Mouse (Mus musculus): ENCODE measurements around the gene 2310007B03Rik. TPM values are rescaled to one million over a fixed set of nuclear protein-coding genes. Genes with fewer than 3 reads are reported as not detected.

Gene 2310007B03Rik
- polyA plus RNA-seq, 1 experiment from 2014 or later = 17.7 TPM

GRCm38 (mm10) chr1:93165447-93165846 lies 4.7 kb upstream of the 2310007B03Rik start:
- Histone ChIP-seq H3K27me3 (ENCODE audit: control insufficient read depth, insufficient read depth, low read length) (no peaks in the 10 kb centered on the region), H3K4me1 (ENCODE audit: control insufficient read depth, insufficient read depth, low read length) (no peaks in the 10 kb centered on the region), H3K4me3 (replicated peaks; ENCODE audit: low read length) (no peak overlapping the region), H3K27ac (ENCODE audit: low read length) (no peak overlapping the region), H3K4me2 (ENCODE audit: low read depth, low read length) (no peak overlapping the region), H3K9me3 (replicated peaks; ENCODE audit: control insufficient read depth, low read length) (no peaks in the 10 kb centered on the region), H3K9ac (ENCODE audit: low read length) (no peak overlapping the region), H3K36me3 (ENCODE audit: control insufficient read depth, insufficient read depth, low read length) (no peaks in the 10 kb centered on the region)
- no peak for ATAC-seq (ENCODE audit: insufficient read depth, low FRiP score)
- 75% methylated on average over 9 of the region's 9 CpGs for WGBS

GRCm38 (mm10) chr1:93162588-93162987 lies 1.8 kb upstream of the 2310007B03Rik start:
- 79% methylated on average over 7 of the region's 7 CpGs for WGBS
- ATAC-seq (ENCODE audit: insufficient read depth, low FRiP score) = no peak
- Histone ChIP-seq H3K27me3 (ENCODE audit: control insufficient read depth, insufficient read depth, low read length) (no peaks in the 10 kb centered on the region), H3K36me3 (ENCODE audit: control insufficient read depth, insufficient read depth, low read length) (no peaks in the 10 kb centered on the region), H3K4me3 (replicated peaks; ENCODE audit: low read length) (no peak overlapping the region), H3K4me1 (ENCODE audit: control insufficient read depth, insufficient read depth, low read length) (no peaks in the 10 kb centered on the region; the same call in 1 of the 2 replicates), H3K4me2 (ENCODE audit: low read depth, low read length) (no peak overlapping the region), H3K27ac (ENCODE audit: low read length) (no peak overlapping the region), H3K9ac (ENCODE audit: low read length) (no peak overlapping the region), H3K9me3 (replicated peaks; ENCODE audit: control insufficient read depth, low read length) (no peaks in the 10 kb centered on the region)

- no peak for ATAC-seq (ENCODE audit: insufficient read depth, low FRiP score)
- no peaks in the 10 kb centered on the region for H3K27me3 ChIP-seq (ENCODE audit: control insufficient read depth, insufficient read depth, low read length)
- no peaks in the 10 kb centered on the region; the same call in 1 of the 2 replicates for H3K4me1 ChIP-seq (ENCODE audit: control insufficient read depth, insufficient read depth, low read length)
- no peak overlapping the region for H3K4me2 ChIP-seq (ENCODE audit: low read depth, low read length)
- 75% methylated on average over 10 of the region's 10 CpGs for WGBS
- H3K36me3 ChIP-seq (ENCODE audit: control insufficient read depth, insufficient read depth, low read length) = no peaks in the 10 kb centered on the region
- no peak overlapping the region for H3K4me3 ChIP-seq (replicated peaks; ENCODE audit: low read length)
- no peak overlapping the region for H3K9ac ChIP-seq (ENCODE audit: low read length)
- H3K27ac ChIP-seq (ENCODE audit: low read length) = no peak overlapping the region
- no peaks in the 10 kb centered on the region for H3K9me3 ChIP-seq (replicated peaks; ENCODE audit: control insufficient read depth, low read length)
Measured at GRCm38 (mm10) chr1:93161921-93162320, 1.2 kb upstream of the 2310007B03Rik start.

GRCm38 (mm10) chr1:93161350-93161749 lies 602 bp upstream of the 2310007B03Rik start:
- no peak for ATAC-seq (ENCODE audit: insufficient read depth, low FRiP score)
- WGBS = 74% methylated on average over 8 of the region's 8 CpGs
- no peaks in the 10 kb centered on the region for H3K36me3 ChIP-seq (ENCODE audit: control insufficient read depth, insufficient read depth, low read length)
- no peak overlapping the region for H3K4me3 ChIP-seq (replicated peaks; ENCODE audit: low read length)
- H3K27ac ChIP-seq (ENCODE audit: low read length) = peak overlapping the region; percentile 88
- no peaks in the 10 kb centered on the region; the same call in 1 of the 2 replicates for H3K4me1 ChIP-seq (ENCODE audit: control insufficient read depth, insufficient read depth, low read length)
- no peak overlapping the region for H3K4me2 ChIP-seq (ENCODE audit: low read depth, low read length)
- H3K27me3 ChIP-seq (ENCODE audit: control insufficient read depth, insufficient read depth, low read length) = no peaks in the 10 kb centered on the region
- no peaks in the 10 kb centered on the region for H3K9me3 ChIP-seq (replicated peaks; ENCODE audit: control insufficient read depth, low read length)
- H3K9ac ChIP-seq (ENCODE audit: low read length) = no peak overlapping the region

GRCm38 (mm10) chr1:93159566-93160500 lies 915 bp downstream of the 2310007B03Rik start:
- peak overlapping the region; percentile 88 for H3K27ac ChIP-seq (ENCODE audit: low read length)
- WGBS = 68% methylated on average over 21 of the region's 21 CpGs
- H3K4me1 ChIP-seq (ENCODE audit: control insufficient read depth, insufficient read depth, low read length) = no peaks in the 10 kb centered on the region; the same call in 1 of the 2 replicates
- peak overlapping the region; percentile 37 for H3K4me2 ChIP-seq (ENCODE audit: low read depth, low read length)
- peak overlapping the region; percentile 30 for H3K4me3 ChIP-seq (replicated peaks; ENCODE audit: low read length)
- peak; percentile 46; the same call in 1 of the 2 replicates for ATAC-seq (ENCODE audit: insufficient read depth, low FRiP score)
- no peaks in the 10 kb centered on the region for H3K27me3 ChIP-seq (ENCODE audit: control insufficient read depth, insufficient read depth, low read length)
- no peaks in the 10 kb centered on the region for H3K9me3 ChIP-seq (replicated peaks; ENCODE audit: control insufficient read depth, low read length)
- H3K9ac ChIP-seq (ENCODE audit: low read length) = peak overlapping the region; percentile 54
- H3K36me3 ChIP-seq (ENCODE audit: control insufficient read depth, insufficient read depth, low read length) = no peaks in the 10 kb centered on the region

- no peak for ATAC-seq (ENCODE audit: insufficient read depth, low FRiP score)
- peak overlapping the region; percentile 37 for H3K4me2 ChIP-seq (ENCODE audit: low read depth, low read length)
- H3K9me3 ChIP-seq (replicated peaks; ENCODE audit: control insufficient read depth, low read length) = no peaks in the 10 kb centered on the region
- H3K27ac ChIP-seq (ENCODE audit: low read length) = peak overlapping the region; percentile 82; the same call in 1 of the 2 replicates
- WGBS = 61% methylated on average over 8 of the region's 8 CpGs
- H3K36me3 ChIP-seq (ENCODE audit: control insufficient read depth, insufficient read depth, low read length) = no peaks in the 10 kb centered on the region
- H3K9ac ChIP-seq (ENCODE audit: low read length) = no peak overlapping the region
- H3K4me1 ChIP-seq (ENCODE audit: control insufficient read depth, insufficient read depth, low read length) = no peaks in the 10 kb centered on the region; the same call in 1 of the 2 replicates
- H3K4me3 ChIP-seq (replicated peaks; ENCODE audit: low read length) = peak overlapping the region; percentile 30
- no peaks in the 10 kb centered on the region for H3K27me3 ChIP-seq (ENCODE audit: control insufficient read depth, insufficient read depth, low read length)
Measured at GRCm38 (mm10) chr1:93158916-93159315, 1.8 kb downstream of the 2310007B03Rik start.

GRCm38 (mm10) chr1:93157566-93157965 lies 3.2 kb downstream of the 2310007B03Rik start:
- H3K27me3 ChIP-seq (ENCODE audit: control insufficient read depth, insufficient read depth, low read length) = no peaks in the 10 kb centered on the region
- H3K9me3 ChIP-seq (replicated peaks; ENCODE audit: control insufficient read depth, low read length) = no peaks in the 10 kb centered on the region
- H3K4me1 ChIP-seq (ENCODE audit: control insufficient read depth, insufficient read depth, low read length) = no peaks in the 10 kb centered on the region; the same call in 1 of the 2 replicates
- peak overlapping the region; percentile 40; the same call in 1 of the 2 replicates for H3K27ac ChIP-seq (ENCODE audit: low read length)
- no peak overlapping the region for H3K4me3 ChIP-seq (replicated peaks; ENCODE audit: low read length)
- no peak overlapping the region for H3K9ac ChIP-seq (ENCODE audit: low read length)
- no peaks in the 10 kb centered on the region for H3K36me3 ChIP-seq (ENCODE audit: control insufficient read depth, insufficient read depth, low read length)
- ATAC-seq (ENCODE audit: insufficient read depth, low FRiP score) = no peak
- WGBS = 75% methylated on average over 4 of the region's 4 CpGs
- no peak overlapping the region for H3K4me2 ChIP-seq (ENCODE audit: low read depth, low read length)

GRCm38 (mm10) chr1:93150907-93151661 lies 9.7 kb downstream of the 2310007B03Rik start:
- Histone ChIP-seq H3K36me3 (ENCODE audit: control insufficient read depth, insufficient read depth, low read length) (no peaks in the 10 kb centered on the region), H3K27ac (ENCODE audit: low read length) (no peak overlapping the region), H3K9ac (ENCODE audit: low read length) (no peak overlapping the region), H3K4me2 (ENCODE audit: low read depth, low read length) (no peak overlapping the region), H3K9me3 (replicated peaks; ENCODE audit: control insufficient read depth, low read length) (no peaks in the 10 kb centered on the region), H3K4me3 (replicated peaks; ENCODE audit: low read length) (no peak overlapping the region), H3K27me3 (ENCODE audit: control insufficient read depth, insufficient read depth, low read length) (no peaks in the 10 kb centered on the region), H3K4me1 (ENCODE audit: control insufficient read depth, insufficient read depth, low read length) (no peaks in the 10 kb centered on the region)
- 54% methylated on average over 2 of the region's 2 CpGs for WGBS
- ATAC-seq (ENCODE audit: insufficient read depth, low FRiP score) = no peak

GRCm38 (mm10) chr1:93144176-93144575 lies 16.6 kb downstream of the 2310007B03Rik start:
- Histone ChIP-seq H3K9me3 (replicated peaks; ENCODE audit: control insufficient read depth, low read length) (no peaks in the 10 kb centered on the region), H3K27ac (ENCODE audit: low read length) (no peak overlapping the region), H3K36me3 (ENCODE audit: control insufficient read depth, insufficient read depth, low read length) (no peaks in the 10 kb centered on the region), H3K27me3 (ENCODE audit: control insufficient read depth, insufficient read depth, low read length) (no peaks in the 10 kb centered on the region), H3K9ac (ENCODE audit: low read length) (no peak overlapping the region), H3K4me2 (ENCODE audit: low read depth, low read length) (no peak overlapping the region), H3K4me1 (ENCODE audit: control insufficient read depth, insufficient read depth, low read length) (no peaks in the 10 kb centered on the region), H3K4me3 (replicated peaks; ENCODE audit: low read length) (no peak overlapping the region)
- ATAC-seq (ENCODE audit: insufficient read depth, low FRiP score) = no peak
- WGBS = 78% methylated on average over 9 of the region's 9 CpGs

Measured in stomach, embryonic 16.5 days (tissue).